Mouse (Mus musculus) embryonic fibroblast, embryonic 13.5 days (primary cell): ENCODE measurements at regions not wholly inside any gene's neighbourhood (a gene's known extent, or its start where the extent isn't known, plus 50 kb on each side); places are given as distances from the start of the nearest gene placed in this dataset.

Experiments
- H3K27ac ChIP-seq: 2 replicates; pipeline ENCODE4 v1.5.1; 2012; ENCODE audit warnings: low read length, control low read depth, inconsistent platforms; ENCODE audit not compliant: insufficient read depth
- H3K4me1 ChIP-seq: 2 replicates; pipeline ENCODE4 v1.6.1; 2011; ENCODE audit warnings: low read length; ENCODE audit not compliant: control insufficient read depth, insufficient read depth
- H3K4me3 ChIP-seq: 2 replicates; pipeline ENCODE4 v1.5.1; 2011; ENCODE audit warnings: mild to moderate bottlenecking, control low read depth, low read length; ENCODE audit not compliant: insufficient read depth
- CTCF ChIP-seq: IDR thresholded peaks from 2 replicates; pipeline ENCODE4 v1.5.1; 2011; ENCODE audit warnings: mild to moderate bottlenecking, control low read depth, low read length, moderate library complexity, borderline replicate concordance; ENCODE audit not compliant: insufficient read depth
- POLR2A ChIP-seq: IDR thresholded peaks from 2 replicates; pipeline ENCODE4 v1.6.1; 2011; ENCODE audit warnings: low read depth, mild to moderate bottlenecking, control low read depth, low read length, moderate library complexity

- no peak overlapping the region for H3K27ac ChIP-seq
- TF ChIP-seq POLR2A (no peak), CTCF (no peak)
- no peak overlapping the region for H3K4me3 ChIP-seq
- H3K4me1 ChIP-seq = no peaks in the 10 kb centered on the region
These were observed 349.0 kb upstream of the Adgrl2 start for GRCm38 (mm10) chr3:149339374-149339753.

DNA sequence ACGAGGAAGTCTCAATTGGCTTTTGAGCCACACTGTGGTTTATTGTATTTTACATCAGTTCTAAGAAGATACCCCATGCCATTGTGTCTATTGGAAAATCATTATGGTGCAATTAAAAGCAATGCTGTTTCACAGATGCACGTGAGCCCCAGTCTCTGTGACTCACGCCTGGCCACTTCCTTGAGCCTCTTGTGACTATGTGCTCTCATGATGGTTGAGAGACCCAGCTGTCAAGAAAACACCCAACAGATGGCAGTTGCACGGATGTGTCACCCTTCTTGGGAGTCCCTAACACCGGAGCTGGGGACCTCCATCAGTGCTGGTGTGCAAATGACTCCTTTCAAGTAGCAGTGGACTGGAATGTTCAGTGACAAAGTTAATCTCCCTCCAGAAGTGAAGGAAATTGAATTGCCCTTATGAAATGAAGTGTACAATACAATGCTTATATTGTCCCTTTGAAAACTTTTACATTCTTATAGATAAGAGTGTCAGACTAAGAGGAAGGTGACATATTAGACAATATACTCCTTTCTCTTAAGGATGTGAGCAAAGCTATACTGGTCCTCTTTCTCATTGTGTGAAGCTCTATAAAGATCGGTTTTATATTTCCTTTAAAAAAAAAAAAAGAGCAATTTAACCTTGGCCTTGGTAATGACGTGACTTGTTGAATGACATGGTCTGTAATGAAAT lies 348.5 kb upstream of the Adgrl2 start:
- TF ChIP-seq CTCF (no peak), POLR2A (no peak)
- Histone ChIP-seq H3K4me1 (no peaks in the 10 kb centered on the region), H3K4me3 (no peak overlapping the region), H3K27ac (no peak overlapping the region)

GRCm38 (mm10) chr3:149335259-149335658 lies 344.9 kb upstream of the Adgrl2 start:
- Histone ChIP-seq H3K4me1 (no peaks in the 10 kb centered on the region), H3K27ac (no peak overlapping the region), H3K4me3 (no peak overlapping the region)
- TF ChIP-seq CTCF (no peak), POLR2A (no peak)

DNA sequence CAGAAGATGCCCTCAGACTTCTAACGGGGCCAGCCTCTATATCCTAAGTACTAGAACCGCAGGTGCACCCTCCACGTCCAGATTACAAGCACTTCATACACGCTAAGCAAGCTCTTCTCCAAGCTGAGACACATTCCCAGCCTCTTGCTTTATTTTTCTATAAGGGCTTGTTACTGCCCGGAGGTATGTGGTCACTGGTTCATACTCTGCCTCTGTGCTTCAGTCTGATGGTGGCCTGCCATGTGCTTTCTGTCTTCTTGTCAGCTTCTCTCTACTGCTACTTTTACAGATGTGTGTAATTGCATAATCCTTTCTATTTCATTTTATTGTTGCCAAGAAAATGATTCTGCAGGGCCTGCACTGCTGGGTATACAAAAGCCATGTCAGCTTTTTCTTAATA lies 343.3 kb upstream of the Adgrl2 start:
- Histone ChIP-seq H3K4me1 (no peaks in the 10 kb centered on the region), H3K4me3 (no peak overlapping the region), H3K27ac (no peak overlapping the region)
- TF ChIP-seq POLR2A (no peak), CTCF (no peak)

DNA sequence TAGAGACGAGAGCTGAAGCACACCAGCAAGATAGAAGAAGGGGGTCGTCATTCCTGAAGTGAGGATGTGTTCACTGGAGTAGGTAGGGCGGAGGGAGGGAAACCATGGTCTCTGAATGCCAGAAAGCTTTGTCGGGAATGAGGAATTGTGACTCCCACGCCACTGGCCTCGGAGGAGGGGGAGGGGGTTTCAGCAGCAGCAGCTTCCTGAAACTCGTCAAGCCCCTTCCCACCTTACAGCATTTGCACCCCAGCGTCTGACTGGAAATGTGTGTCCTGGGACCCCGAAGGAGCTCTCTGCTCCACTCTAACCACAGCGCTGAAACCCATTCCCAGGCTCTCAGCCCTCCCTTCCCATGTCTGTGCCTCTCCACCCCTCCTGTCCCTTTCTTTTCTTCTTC lies 342.8 kb upstream of the Adgrl2 start:
- Histone ChIP-seq H3K4me3 (no peak overlapping the region), H3K27ac (no peak overlapping the region), H3K4me1 (no peaks in the 10 kb centered on the region)
- TF ChIP-seq CTCF (no peak), POLR2A (no peak)

GRCm38 (mm10) chr3:149332105-149332504 lies 341.8 kb upstream of the Adgrl2 start:
- TF ChIP-seq POLR2A (no peak), CTCF (no peak)
- Histone ChIP-seq H3K4me3 (no peak overlapping the region), H3K4me1 (no peaks in the 10 kb centered on the region)

GRCm38 (mm10) chr3:149331251-149331960 lies 341.1 kb upstream of the Adgrl2 start:
- TF ChIP-seq POLR2A (no peak), CTCF (no peak)
- Histone ChIP-seq H3K4me3 (no peak overlapping the region), H3K4me1 (no peaks in the 10 kb centered on the region), H3K27ac (no peak overlapping the region)

More at GRCm38 (mm10) chr3:149332105-149332504, 341.8 kb upstream of the Adgrl2 start:
- no peak overlapping the region for H3K27ac ChIP-seq

DNA sequence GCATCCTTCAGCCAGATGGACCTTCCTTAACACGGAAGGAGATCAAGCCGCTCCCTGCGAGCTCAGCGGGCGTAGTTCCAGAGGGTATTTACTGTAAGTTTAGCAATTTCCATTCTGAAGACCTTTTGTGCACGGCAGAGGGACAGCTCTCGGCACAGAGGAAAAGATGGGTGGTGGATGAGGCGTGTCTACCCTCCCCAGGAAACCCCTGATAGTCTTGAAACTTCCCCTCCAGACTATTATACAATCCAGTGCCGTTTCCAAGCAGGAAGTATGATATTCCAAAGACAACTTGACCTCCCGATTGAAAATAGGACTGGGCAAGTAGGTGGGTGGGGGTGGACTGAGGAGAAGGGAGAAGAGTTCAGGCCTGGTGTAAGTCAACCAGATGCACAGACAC lies 340.4 kb upstream of the Adgrl2 start:
- no peak for TF ChIP-seq CTCF
- TF ChIP-seq POLR2A = no peak

GRCm38 (mm10) chr3:149330041-149330440 lies 339.7 kb upstream of the Adgrl2 start:
- H3K27ac ChIP-seq = no peak overlapping the region
- no peak for TF ChIP-seq POLR2A
- TF ChIP-seq CTCF = no peak
- no peaks in the 10 kb centered on the region for H3K4me1 ChIP-seq
- no peak overlapping the region for H3K4me3 ChIP-seq

More for the DNA sequence above, 340.4 kb upstream of the Adgrl2 start:
- Histone ChIP-seq H3K27ac (no peak overlapping the region), H3K4me1 (no peaks in the 10 kb centered on the region), H3K4me3 (no peak overlapping the region)

DNA sequence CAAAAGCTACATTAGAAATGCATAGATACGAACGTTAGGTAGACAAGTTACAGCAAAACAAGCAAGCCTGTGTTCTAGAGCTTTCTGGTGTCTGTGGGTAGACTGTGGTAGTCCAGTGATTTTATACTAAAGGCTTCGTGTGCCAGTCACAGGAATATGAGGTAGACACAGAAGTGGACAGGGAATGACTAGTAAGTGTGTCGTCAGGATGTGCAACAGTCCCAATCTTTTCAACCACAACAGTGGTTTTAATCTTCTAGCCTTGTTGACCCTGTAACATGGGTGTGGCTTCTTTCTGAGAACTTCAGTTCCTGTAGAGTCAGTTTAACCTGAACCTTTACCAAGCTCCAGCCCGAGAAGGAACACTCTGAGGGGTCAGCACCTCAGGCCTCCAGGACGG lies 339.3 kb upstream of the Adgrl2 start:
- TF ChIP-seq CTCF (no peak), POLR2A (no peak)
- H3K27ac ChIP-seq = no peak overlapping the region

DNA sequence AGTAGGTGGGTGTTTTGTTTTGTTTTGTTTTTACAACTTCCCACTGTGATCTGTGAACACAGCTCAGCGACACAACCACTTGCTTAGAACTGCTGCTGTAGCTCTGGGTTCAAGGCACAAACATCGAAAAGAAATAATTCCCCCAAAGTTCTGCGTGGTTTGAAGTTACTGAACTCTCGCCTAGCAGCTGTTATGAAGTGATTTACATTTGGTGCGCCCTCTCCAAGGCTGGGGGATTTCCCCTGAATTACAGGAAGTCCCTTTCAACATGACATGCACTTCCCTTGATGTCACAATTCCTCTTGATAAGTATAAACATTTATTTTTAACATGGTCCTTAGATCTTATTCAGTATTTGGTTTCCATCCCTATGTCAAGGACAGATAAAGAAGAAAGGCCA lies 336.3 kb upstream of the Adgrl2 start:
- no peaks in the 10 kb centered on the region for H3K4me1 ChIP-seq
- TF ChIP-seq CTCF = no peak
- TF ChIP-seq POLR2A = no peak
- no peak overlapping the region for H3K4me3 ChIP-seq
- H3K27ac ChIP-seq = no peak overlapping the region

More for the DNA sequence above, 339.3 kb upstream of the Adgrl2 start:
- Histone ChIP-seq H3K4me1 (no peaks in the 10 kb centered on the region), H3K4me3 (no peak overlapping the region)
